Mouse (Mus musculus): ENCODE data around the gene Mink1.

The Mink1 gene

GRCm38 (mm10) chr11:70582196-70582595 lies 19.5 kb downstream of the Mink1 start:
- in situ Hi-C loops (cut with MboI; ENCODE audit: low pct_unique_long_range_greater_than_20kb in 1 of 2, low sequenced_read_pairs in 2 of 2, unreplicated experiment in 1 of 2) = no loop called here

- in situ Hi-C loops (cut with MboI; ENCODE audit: low pct_unique_long_range_greater_than_20kb in 1 of 2, low sequenced_read_pairs in 2 of 2, unreplicated experiment in 1 of 2) = no loop called here
These were observed 20.5 kb downstream of the Mink1 start for GRCm38 (mm10) chr11:70583022-70583714.

- in situ Hi-C loops (cut with MboI; ENCODE audit: low pct_unique_long_range_greater_than_20kb in 1 of 2, low sequenced_read_pairs in 2 of 2, unreplicated experiment in 1 of 2) = no loop called here
These were observed 21.1 kb downstream of the Mink1 start for GRCm38 (mm10) chr11:70583775-70584174.

- in situ Hi-C loops (cut with MboI; ENCODE audit: low pct_unique_long_range_greater_than_20kb in 1 of 2, low sequenced_read_pairs in 2 of 2, unreplicated experiment in 1 of 2) = no loop called here
These were observed 22.8 kb downstream of the Mink1 start for GRCm38 (mm10) chr11:70585457-70585856.

- in situ Hi-C loops (cut with MboI; ENCODE audit: low pct_unique_long_range_greater_than_20kb in 1 of 2, low sequenced_read_pairs in 2 of 2, unreplicated experiment in 1 of 2) = no loop called here
These were observed 23.6 kb downstream of the Mink1 start for GRCm38 (mm10) chr11:70586261-70586660.

- in situ Hi-C loops (cut with MboI; ENCODE audit: low pct_unique_long_range_greater_than_20kb in 1 of 2, low sequenced_read_pairs in 2 of 2, unreplicated experiment in 1 of 2) = no loop called here
These were observed 24.3 kb downstream of the Mink1 start for GRCm38 (mm10) chr11:70586954-70587353.

- in situ Hi-C loops (cut with MboI; ENCODE audit: low pct_unique_long_range_greater_than_20kb in 1 of 2, low sequenced_read_pairs in 2 of 2, unreplicated experiment in 1 of 2) = no loop called here
These were observed 29.1 kb downstream of the Mink1 start for GRCm38 (mm10) chr11:70591733-70592132.

- in situ Hi-C loops (cut with MboI; ENCODE audit: low pct_unique_long_range_greater_than_20kb in 1 of 2, low sequenced_read_pairs in 2 of 2, unreplicated experiment in 1 of 2) = no loop called here
These were observed 31.7 kb downstream of the Mink1 start for GRCm38 (mm10) chr11:70594253-70594989.

GRCm38 (mm10) chr11:70595638-70596037 lies 33.0 kb downstream of the Mink1 start:
- in situ Hi-C loops (cut with MboI; ENCODE audit: low pct_unique_long_range_greater_than_20kb in 1 of 2, low sequenced_read_pairs in 2 of 2, unreplicated experiment in 1 of 2) = no loop called here

GRCm38 (mm10) chr11:70596094-70596493 lies 33.4 kb downstream of the Mink1 start:
- in situ Hi-C loops (cut with MboI; ENCODE audit: low pct_unique_long_range_greater_than_20kb in 1 of 2, low sequenced_read_pairs in 2 of 2, unreplicated experiment in 1 of 2) = no loop called here

GRCm38 (mm10) chr11:70597301-70597700 lies 34.6 kb downstream of the Mink1 start:
- in situ Hi-C loops (cut with MboI; ENCODE audit: low pct_unique_long_range_greater_than_20kb in 1 of 2, low sequenced_read_pairs in 2 of 2, unreplicated experiment in 1 of 2) = no loop called here

GRCm38 (mm10) chr11:70598451-70598953 lies 35.8 kb downstream of the Mink1 start:
- in situ Hi-C loops (cut with MboI; ENCODE audit: low pct_unique_long_range_greater_than_20kb in 1 of 2, low sequenced_read_pairs in 2 of 2, unreplicated experiment in 1 of 2) = no loop called here

GRCm38 (mm10) chr11:70605024-70605566 lies 42.4 kb downstream of the Mink1 start:
- in situ Hi-C loops (cut with MboI; ENCODE audit: low pct_unique_long_range_greater_than_20kb in 1 of 2, low sequenced_read_pairs in 2 of 2, unreplicated experiment in 1 of 2) = loop anchor here in 1 of 2 experiments (25.0 kb wide), 1 partner anchor 193 kb away; the partner anchor contains the start of gene Pelp1

GRCm38 (mm10) chr11:70606717-70607116 lies 44.0 kb downstream of the Mink1 start:
- in situ Hi-C loops (cut with MboI; ENCODE audit: low pct_unique_long_range_greater_than_20kb in 1 of 2, low sequenced_read_pairs in 2 of 2, unreplicated experiment in 1 of 2) = loop anchor here in 1 of 2 experiments (25.0 kb wide), 1 partner anchor 194 kb away; the partner anchor contains the start of gene Pelp1

GRCm38 (mm10) chr11:70607611-70608010 lies 44.9 kb downstream of the Mink1 start:
- in situ Hi-C loops (cut with MboI; ENCODE audit: low pct_unique_long_range_greater_than_20kb in 1 of 2, low sequenced_read_pairs in 2 of 2, unreplicated experiment in 1 of 2) = loop anchor here in 1 of 2 experiments (25.0 kb wide), 1 partner anchor 195 kb away; the partner anchor contains the start of gene Pelp1

GRCm38 (mm10) chr11:70608381-70609066 lies 45.8 kb downstream of the Mink1 start:
- in situ Hi-C loops (cut with MboI; ENCODE audit: low pct_unique_long_range_greater_than_20kb in 1 of 2, low sequenced_read_pairs in 2 of 2, unreplicated experiment in 1 of 2) = loop anchor here in 1 of 2 experiments (25.0 kb wide), 1 partner anchor 196 kb away; the partner anchor contains the start of gene Pelp1

GRCm38 (mm10) chr11:70610752-70611151 lies 48.1 kb downstream of the Mink1 start:
- in situ Hi-C loops (cut with MboI; ENCODE audit: low pct_unique_long_range_greater_than_20kb in 1 of 2, low sequenced_read_pairs in 2 of 2, unreplicated experiment in 1 of 2) = loop anchor here (10.0 to 25.0 kb wide), 3 partner anchors 86 to 198 kb away; partner anchors contain the start of genes Pelp1 (in 2 of the 2) and Psmb6 (in 1 of the 2)

GRCm38 (mm10) chr11:70612505-70612904 lies 49.8 kb downstream of the Mink1 start:
- in situ Hi-C loops (cut with MboI; ENCODE audit: low pct_unique_long_range_greater_than_20kb in 1 of 2, low sequenced_read_pairs in 2 of 2, unreplicated experiment in 1 of 2) = loop anchor here (10.0 to 25.0 kb wide), 3 partner anchors 88 to 200 kb away; partner anchors contain the start of genes Pelp1 (in 2 of the 2) and Psmb6 (in 1 of the 2)
